Mouse (Mus musculus): ENCODE measurements around the gene 4931422A03Rik. TPM values are rescaled to one million over a fixed set of nuclear protein-coding genes. Genes with fewer than 3 reads are reported as not detected.

The 4931422A03Rik gene
- polyA plus RNA-seq, 1 experiment from 2014 or later = 2.3 TPM

GRCm38 (mm10) chr2:103977716-103978115 lies 50.4 kb downstream of the 4931422A03Rik start:
- Histone ChIP-seq H3K4me2 (ENCODE audit: low read length) (0 out of 2 replicates have a peak overlapping the region, but pooled peaks have one; percentile 4), H3K9ac (ENCODE audit: low read depth, low read length) (no peak overlapping the region), H3K27me3 (replicated peaks; ENCODE audit: control insufficient read depth, insufficient read depth, low read length) (no peaks in the 10 kb centered on the region), H3K36me3 (ENCODE audit: control insufficient read depth, insufficient read depth, low read length) (no peaks in the 10 kb centered on the region), H3K4me1 (ENCODE audit: control insufficient read depth, insufficient read depth, low read depth, low read length) (peaks cover 2% of the 10 kb centered on the region), H3K9me3 (ENCODE audit: control insufficient read depth, low read length) (no peaks in the 10 kb centered on the region), H3K27ac (ENCODE audit: low read depth, low read length) (no peak overlapping the region), H3K4me3 (ENCODE audit: low read length) (no peak overlapping the region)
- WGBS = 23% methylated on average over 9 of the region's 9 CpGs
- ATAC-seq = no peak

DNA sequence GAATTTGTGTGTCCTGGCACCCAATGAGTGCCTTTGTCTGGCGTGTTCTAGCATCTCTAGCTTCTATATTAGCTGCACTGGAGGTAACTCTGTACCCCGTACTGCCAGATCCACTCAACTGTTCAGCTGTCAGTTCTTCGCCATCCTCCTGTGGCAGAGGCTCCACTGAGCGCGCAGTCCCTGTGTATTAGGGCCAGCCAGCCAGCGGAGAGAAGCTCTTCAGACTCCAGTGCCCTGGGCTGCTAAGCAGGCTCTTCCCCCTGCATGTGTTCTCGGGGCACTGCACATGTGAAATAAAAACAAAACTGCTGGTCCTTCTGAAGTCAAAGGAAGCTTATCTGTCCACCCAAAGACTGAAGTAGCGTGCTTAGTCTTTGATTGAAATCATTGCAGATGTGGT lies 50.9 kb downstream of the 4931422A03Rik start:
- Histone ChIP-seq H3K9ac (ENCODE audit: low read depth, low read length) (no peak overlapping the region), H3K27me3 (replicated peaks; ENCODE audit: control insufficient read depth, insufficient read depth, low read length) (no peaks in the 10 kb centered on the region), H3K36me3 (ENCODE audit: control insufficient read depth, insufficient read depth, low read length) (no peaks in the 10 kb centered on the region), H3K9me3 (ENCODE audit: control insufficient read depth, low read length) (no peaks in the 10 kb centered on the region), H3K4me1 (ENCODE audit: control insufficient read depth, insufficient read depth, low read depth, low read length) (peaks cover 2% of the 10 kb centered on the region), H3K4me2 (ENCODE audit: low read length) (no peak overlapping the region), H3K27ac (ENCODE audit: low read depth, low read length) (no peak overlapping the region), H3K4me3 (ENCODE audit: low read length) (no peak overlapping the region)
- ATAC-seq = no peak
- WGBS = 35% methylated on average over 8 of the region's 8 CpGs

DNA sequence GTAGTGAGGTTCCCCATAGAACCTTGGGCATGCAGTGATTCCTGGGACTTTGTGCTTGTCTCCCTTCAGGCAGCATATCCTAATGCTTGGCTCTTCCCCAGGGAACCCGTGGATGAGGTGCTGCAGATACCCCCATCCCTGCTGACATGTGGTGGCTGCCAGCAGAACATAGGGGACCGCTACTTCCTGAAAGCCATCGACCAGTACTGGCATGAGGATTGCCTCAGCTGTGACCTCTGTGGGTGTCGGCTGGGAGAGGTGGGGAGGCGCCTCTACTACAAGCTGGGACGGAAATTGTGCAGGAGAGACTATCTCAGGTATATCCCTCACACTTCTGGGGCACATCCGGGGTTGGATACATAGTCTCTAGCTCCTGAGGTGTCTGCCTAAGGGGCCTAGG lies 52.3 kb downstream of the 4931422A03Rik start:
- 82% methylated on average over 7 of the region's 7 CpGs for WGBS
- H3K36me3 ChIP-seq (ENCODE audit: control insufficient read depth, insufficient read depth, low read length) = no peaks in the 10 kb centered on the region
- H3K9ac ChIP-seq (ENCODE audit: low read depth, low read length) = no peak overlapping the region
- H3K27me3 ChIP-seq (replicated peaks; ENCODE audit: control insufficient read depth, insufficient read depth, low read length) = no peaks in the 10 kb centered on the region
- no peak overlapping the region for H3K4me2 ChIP-seq (ENCODE audit: low read length)
- no peak for ATAC-seq
- no peak overlapping the region for H3K4me3 ChIP-seq (ENCODE audit: low read length)
- H3K9me3 ChIP-seq (ENCODE audit: control insufficient read depth, low read length) = no peaks in the 10 kb centered on the region
- H3K27ac ChIP-seq (ENCODE audit: low read depth, low read length) = no peak overlapping the region
- H3K4me1 ChIP-seq (ENCODE audit: control insufficient read depth, insufficient read depth, low read depth, low read length) = peaks cover 4% of the 10 kb centered on the region

DNA sequence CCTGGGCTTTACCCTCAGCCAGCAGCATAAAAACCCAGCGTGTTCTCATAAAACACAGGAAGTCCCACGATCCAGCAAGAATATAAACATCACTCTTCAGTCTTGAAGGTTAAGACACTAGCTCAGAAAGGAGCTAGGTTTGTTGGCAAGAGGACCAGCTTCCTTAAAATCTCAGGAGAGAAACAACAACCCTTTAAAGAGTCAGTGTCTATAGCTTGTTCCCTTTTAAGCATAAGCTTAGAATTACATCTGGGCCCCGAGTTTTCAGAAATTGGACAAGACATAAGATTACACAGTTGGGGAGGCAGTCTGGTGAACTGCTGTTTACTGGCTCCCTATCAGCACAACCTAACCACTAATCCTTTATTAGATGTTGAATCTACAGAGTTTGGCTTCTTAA lies 56.3 kb downstream of the 4931422A03Rik start:
- ATAC-seq = no peak
- Histone ChIP-seq H3K36me3 (ENCODE audit: control insufficient read depth, insufficient read depth, low read length) (no peaks in the 10 kb centered on the region), H3K4me3 (ENCODE audit: low read length) (no peak overlapping the region), H3K9me3 (ENCODE audit: control insufficient read depth, low read length) (no peaks in the 10 kb centered on the region), H3K9ac (ENCODE audit: low read depth, low read length) (no peak overlapping the region), H3K4me1 (ENCODE audit: control insufficient read depth, insufficient read depth, low read depth, low read length) (peaks cover 12% of the 10 kb centered on the region), H3K27me3 (replicated peaks; ENCODE audit: control insufficient read depth, insufficient read depth, low read length) (no peaks in the 10 kb centered on the region; the same call in 1 of the 2 replicates), H3K4me2 (ENCODE audit: low read length) (peak overlapping the region; percentile 96), H3K27ac (ENCODE audit: low read depth, low read length) (no peak overlapping the region)
- 30% methylated on average over 3 of the region's 3 CpGs for WGBS

DNA sequence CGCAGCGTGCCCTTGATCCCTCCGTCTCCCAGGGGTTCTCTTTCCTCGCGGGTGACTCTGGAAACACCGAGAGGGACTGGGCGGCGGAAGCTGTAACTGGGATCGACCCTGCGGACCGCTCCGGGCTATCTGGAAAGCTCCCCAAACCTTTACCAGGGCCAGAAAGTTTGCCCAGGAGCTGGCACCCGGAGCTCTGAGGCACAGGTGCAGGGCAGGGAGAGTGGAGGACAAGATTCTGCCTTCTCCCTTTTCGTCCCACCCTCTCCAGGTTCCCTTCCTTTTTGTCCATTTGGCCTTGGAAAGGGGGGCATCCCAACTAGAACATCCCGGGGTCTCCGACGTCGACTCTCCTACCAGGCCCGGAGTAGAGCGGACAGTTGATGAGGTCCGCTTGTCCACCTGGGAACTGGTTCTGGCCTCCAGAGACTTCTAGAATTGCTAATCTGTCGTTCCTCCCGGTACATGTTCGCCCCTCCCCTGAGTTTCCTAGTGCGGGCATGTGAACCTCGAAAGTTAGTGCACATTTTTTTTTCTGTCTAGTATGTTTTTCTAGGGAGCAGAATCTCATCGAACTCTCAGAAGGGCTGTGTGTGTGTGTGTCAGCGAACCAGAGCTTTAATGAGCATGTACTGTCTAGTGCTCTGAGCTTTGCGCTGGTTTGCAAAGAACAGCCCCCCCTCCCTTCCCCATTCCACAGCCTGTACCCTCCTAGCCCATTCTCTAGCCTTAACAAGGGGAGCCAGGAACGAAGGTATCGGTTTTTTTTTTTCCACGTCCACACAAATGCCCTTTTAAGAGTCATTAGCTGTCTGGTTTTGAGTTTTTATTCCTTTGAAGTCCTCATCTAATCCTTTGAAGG lies 57.1 kb downstream of the 4931422A03Rik start:
- Histone ChIP-seq H3K4me1 (ENCODE audit: control insufficient read depth, insufficient read depth, low read depth, low read length) (peaks cover 12% of the 10 kb centered on the region), H3K4me3 (ENCODE audit: low read length) (peak overlapping the region; percentile 81), H3K27ac (ENCODE audit: low read depth, low read length) (peak overlapping the region; percentile 86), H3K36me3 (ENCODE audit: control insufficient read depth, insufficient read depth, low read length) (no peaks in the 10 kb centered on the region), H3K27me3 (replicated peaks; ENCODE audit: control insufficient read depth, insufficient read depth, low read length) (no peaks in the 10 kb centered on the region; the same call in 1 of the 2 replicates), H3K9me3 (ENCODE audit: control insufficient read depth, low read length) (no peaks in the 10 kb centered on the region), H3K4me2 (ENCODE audit: low read length) (peak overlapping the region; percentile 96), H3K9ac (ENCODE audit: low read depth, low read length) (peak overlapping the region; percentile 89)
- WGBS = 1% methylated on average over 28 of the region's 32 CpGs
- peak; percentile 31 for ATAC-seq

GRCm38 (mm10) chr2:103970041-103970790 lies 57.9 kb downstream of the 4931422A03Rik start:
- Histone ChIP-seq H3K9me3 (ENCODE audit: control insufficient read depth, low read length) (no peaks in the 10 kb centered on the region), H3K4me1 (ENCODE audit: control insufficient read depth, insufficient read depth, low read depth, low read length) (peaks cover 12% of the 10 kb centered on the region), H3K4me2 (ENCODE audit: low read length) (peak overlapping the region; percentile 96), H3K27me3 (replicated peaks; ENCODE audit: control insufficient read depth, insufficient read depth, low read length) (no peaks in the 10 kb centered on the region; the same call in 1 of the 2 replicates), H3K36me3 (ENCODE audit: control insufficient read depth, insufficient read depth, low read length) (no peaks in the 10 kb centered on the region), H3K9ac (ENCODE audit: low read depth, low read length) (peak overlapping the region; percentile 89), H3K27ac (ENCODE audit: low read depth, low read length) (peak overlapping the region; percentile 86), H3K4me3 (ENCODE audit: low read length) (peak overlapping the region; percentile 81)
- ATAC-seq = peak; percentile 69
- under 1% methylated on average over 46 of the region's 79 CpGs for WGBS

- peak overlapping the region; percentile 81 for H3K4me3 ChIP-seq (ENCODE audit: low read length)
- no peaks in the 10 kb centered on the region for H3K36me3 ChIP-seq (ENCODE audit: control insufficient read depth, insufficient read depth, low read length)
- under 1% methylated on average over 40 of the region's 40 CpGs for WGBS
- no peaks in the 10 kb centered on the region for H3K9me3 ChIP-seq (ENCODE audit: control insufficient read depth, low read length)
- peak overlapping the region; percentile 86 for H3K27ac ChIP-seq (ENCODE audit: low read depth, low read length)
- peaks cover 12% of the 10 kb centered on the region for H3K4me1 ChIP-seq (ENCODE audit: control insufficient read depth, insufficient read depth, low read depth, low read length)
- no peaks in the 10 kb centered on the region; the same call in 1 of the 2 replicates for H3K27me3 ChIP-seq (replicated peaks; ENCODE audit: control insufficient read depth, insufficient read depth, low read length)
- H3K9ac ChIP-seq (ENCODE audit: low read depth, low read length) = peak overlapping the region; percentile 89
- ATAC-seq = peak; percentile 86
- H3K4me2 ChIP-seq (ENCODE audit: low read length) = peak overlapping the region; percentile 96
These were observed 58.6 kb downstream of the 4931422A03Rik start for GRCm38 (mm10) chr2:103969437-103970040.

GRCm38 (mm10) chr2:103968919-103969436 lies 59.2 kb downstream of the 4931422A03Rik start:
- 18% methylated on average over 10 of the region's 10 CpGs for WGBS
- Histone ChIP-seq H3K27me3 (replicated peaks; ENCODE audit: control insufficient read depth, insufficient read depth, low read length) (no peaks in the 10 kb centered on the region; the same call in 1 of the 2 replicates), H3K36me3 (ENCODE audit: control insufficient read depth, insufficient read depth, low read length) (no peaks in the 10 kb centered on the region), H3K4me1 (ENCODE audit: control insufficient read depth, insufficient read depth, low read depth, low read length) (peaks cover 12% of the 10 kb centered on the region), H3K4me2 (ENCODE audit: low read length) (peak overlapping the region; percentile 96), H3K9me3 (ENCODE audit: control insufficient read depth, low read length) (no peaks in the 10 kb centered on the region), H3K9ac (ENCODE audit: low read depth, low read length) (peak overlapping the region; percentile 89), H3K27ac (ENCODE audit: low read depth, low read length) (peak overlapping the region; percentile 86), H3K4me3 (ENCODE audit: low read length) (peak overlapping the region; percentile 81)
- ATAC-seq = no peak
